Mouse (Mus musculus): ENCODE results near the gene Dpep3.

The Dpep3 gene

DNA sequence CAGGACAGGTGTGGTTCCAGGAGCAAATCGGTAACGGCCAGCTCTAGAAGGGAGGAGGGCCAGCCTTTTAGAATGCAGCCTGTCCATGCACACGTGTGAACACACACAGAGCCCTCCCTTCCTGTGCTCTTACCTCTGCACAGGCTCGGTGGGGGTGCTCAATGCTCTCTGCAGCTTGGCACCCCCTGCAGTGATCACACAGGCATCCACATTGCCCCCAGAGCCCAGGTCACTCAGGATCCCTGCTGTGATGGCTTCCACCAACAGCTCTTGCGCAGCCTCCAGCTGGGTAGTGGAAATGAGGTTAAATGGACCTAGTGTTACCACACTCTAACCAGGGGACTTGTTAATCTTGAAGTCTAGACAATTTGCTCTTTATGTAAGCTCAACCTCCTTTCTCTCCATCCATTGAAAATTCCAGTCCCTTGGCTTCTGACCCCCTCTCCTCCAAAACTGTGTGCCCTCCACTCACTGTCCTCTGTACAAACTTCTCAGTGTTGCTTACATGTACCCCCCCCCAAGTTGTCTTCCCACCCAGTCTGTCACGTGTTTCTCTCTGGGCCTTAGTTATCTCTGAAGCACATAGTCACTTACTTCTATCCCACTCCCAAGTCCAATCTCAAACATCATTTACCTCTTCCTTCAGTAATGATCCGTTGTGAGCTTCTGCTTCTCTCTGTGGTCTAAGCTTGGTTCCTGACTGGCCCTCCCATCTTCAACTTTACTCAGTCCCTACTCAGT is 43.2 kb downstream of the Dpep3 start:
- DNase-seq (ENCODE audit: low read depth, low spot score) = no peak

GRCm38 (mm10) chr8:105935105-105935504 is 44.1 kb downstream of the Dpep3 start:
- no peak for DNase-seq (ENCODE audit: low read depth, low spot score)

- no peak for DNase-seq (ENCODE audit: low read depth, low spot score)
These were observed 45.5 kb downstream of the Dpep3 start, which contains the start of gene Ctrl for GRCm38 (mm10) chr8:105933762-105934161. Ctrl (minus strand) TSS chr8:105933862.

DNA sequence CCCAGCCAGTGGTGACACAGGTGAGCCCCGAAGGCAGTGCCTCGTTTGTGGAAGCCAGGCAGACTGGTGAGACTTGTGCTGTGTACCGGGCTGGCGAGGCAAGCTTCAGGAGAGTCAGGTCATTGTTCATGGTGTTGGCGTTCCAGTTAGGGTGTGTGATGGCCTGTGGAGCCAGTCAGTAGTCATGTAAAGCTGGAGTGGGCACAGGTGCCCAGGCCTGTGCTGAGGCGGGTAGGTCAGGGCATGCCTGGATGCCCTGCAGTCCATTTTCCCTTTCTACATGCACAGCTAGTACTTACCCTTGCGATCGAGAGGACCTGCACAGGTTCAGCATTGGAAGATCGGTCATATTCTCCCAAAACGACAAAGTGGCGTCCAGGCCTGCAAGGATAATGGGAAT is 46.7 kb downstream of the Dpep3 start:
- DNase-seq (ENCODE audit: low read depth, low spot score) = no peak

DNA sequence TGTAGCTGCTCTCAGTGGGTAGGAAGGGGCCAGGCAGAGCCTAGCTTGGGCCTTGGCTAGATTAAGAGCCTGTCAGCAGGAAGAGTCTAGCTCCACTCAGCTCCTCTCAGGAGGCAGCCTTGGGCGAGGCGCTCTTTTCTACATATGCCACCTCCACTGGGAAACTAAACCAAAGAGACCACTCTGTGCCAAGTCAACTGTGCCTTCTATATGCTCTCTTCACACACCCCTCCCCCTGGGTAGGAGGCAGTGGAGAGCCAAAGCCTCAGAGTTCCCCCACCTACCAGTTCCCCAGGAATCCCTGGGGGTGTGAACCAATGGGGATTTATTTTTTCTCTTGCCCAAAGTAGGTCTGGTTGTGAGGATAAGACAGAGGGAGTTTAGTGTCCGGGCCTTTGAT is 48.0 kb downstream of the Dpep3 start:
- DNase-seq (ENCODE audit: low read depth, low spot score) = no peak

DNA sequence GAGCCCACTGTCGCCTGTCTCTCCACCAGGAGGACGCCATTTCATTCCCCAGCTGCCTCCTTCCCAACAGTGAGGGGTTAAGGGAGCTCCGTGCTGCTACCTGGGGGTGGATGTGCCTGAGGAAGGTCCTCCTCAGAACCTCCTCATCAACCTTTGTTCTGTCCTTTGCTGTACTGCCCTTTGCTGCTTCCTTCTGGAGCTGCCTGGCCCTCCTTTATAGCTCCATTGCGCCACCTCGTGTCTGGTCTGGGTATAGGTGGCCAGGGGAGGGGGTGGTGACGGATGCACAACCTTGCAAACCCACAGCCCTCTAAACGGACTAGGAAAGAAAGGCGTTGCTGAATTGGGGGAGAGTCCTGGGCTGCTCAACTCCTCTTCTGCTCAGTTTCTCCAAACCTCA is 48.6 kb downstream of the Dpep3 start:
- DNase-seq (ENCODE audit: low read depth, low spot score) = peak; percentile 79

DNA sequence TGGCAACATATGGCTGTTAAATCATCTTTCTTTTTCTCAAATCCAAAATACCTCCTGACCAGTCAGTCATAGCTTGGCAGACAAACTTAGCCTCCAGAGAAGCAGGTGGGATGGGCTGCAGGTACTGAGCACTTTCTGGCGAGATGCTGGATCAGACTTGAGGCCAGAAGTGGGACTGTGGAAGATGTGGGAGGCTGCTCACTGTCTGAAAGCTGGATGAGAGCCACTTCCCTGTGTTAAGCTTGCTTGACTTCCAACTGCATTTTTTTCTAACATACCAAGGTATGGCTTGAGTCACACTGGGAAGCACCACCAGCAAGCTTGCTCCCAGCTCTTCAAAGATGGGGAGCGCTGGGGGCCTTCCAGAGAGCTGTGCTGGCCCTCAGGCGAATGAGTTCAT is 54.1 kb downstream of the Dpep3 start:
- DNase-seq (ENCODE audit: low read depth, low spot score) = no peak

Measured in retina, postnatal 7 days (tissue).